Mouse (Mus musculus) layer of hippocampus, adult 11-12 months (tissue): Measurements from ENCODE around the gene Gm48552.
A peak's percentile ranks its signal among the peaks of the same experiment; 100 is the strongest.

ENCODE experiments used
- DNase-seq: peaks from one replicate; pipeline ENCODE4 v3.0.0; 2022; ENCODE audit warnings: low spot score

The Gm48552 gene

DNA sequence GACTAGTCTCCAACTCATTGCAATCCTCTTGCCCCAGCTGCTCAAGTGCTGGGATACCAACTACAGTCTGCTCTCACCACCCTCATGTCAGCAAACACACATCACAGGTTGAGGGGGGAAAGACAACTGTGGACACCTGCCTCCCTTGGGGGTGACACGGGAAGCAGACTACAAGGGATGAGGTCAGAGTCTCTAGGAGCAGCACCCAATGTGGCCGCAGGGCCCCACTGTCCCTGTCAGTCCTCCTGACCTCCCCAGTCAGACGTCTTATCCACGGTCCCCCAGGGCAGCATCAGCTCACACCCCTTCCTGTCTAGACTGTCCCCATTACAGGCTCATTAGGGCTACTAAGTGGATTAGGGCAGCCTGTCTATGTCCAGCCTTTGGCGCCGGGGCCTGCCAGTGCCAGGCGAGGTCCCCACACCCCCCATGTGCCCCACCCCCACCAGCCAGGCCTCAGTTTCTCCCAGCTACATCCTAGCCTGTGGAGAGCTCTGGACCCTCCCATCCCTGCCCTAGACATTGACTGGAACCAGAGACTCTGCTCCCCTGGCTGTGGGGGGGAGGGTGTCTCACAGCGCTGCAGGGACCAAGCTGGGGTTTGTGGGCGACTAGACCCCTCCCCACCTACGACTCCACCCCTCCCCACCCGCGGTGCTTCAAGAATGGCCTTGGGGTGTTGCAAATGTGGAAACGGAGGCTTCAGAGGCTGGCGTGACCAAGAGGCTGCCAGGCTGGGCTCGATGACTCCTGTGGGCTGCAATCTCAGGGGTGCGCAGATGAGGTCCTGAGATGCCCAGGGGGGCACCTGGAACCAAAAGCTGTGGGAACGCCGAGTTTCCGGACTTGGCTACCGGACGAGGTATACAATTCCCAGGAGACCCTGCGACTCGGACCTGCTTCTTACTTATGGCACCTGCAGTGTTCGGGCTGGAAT lies 18.0 kb downstream of the Gm48552 start:
- no peak for DNase-seq

DNA sequence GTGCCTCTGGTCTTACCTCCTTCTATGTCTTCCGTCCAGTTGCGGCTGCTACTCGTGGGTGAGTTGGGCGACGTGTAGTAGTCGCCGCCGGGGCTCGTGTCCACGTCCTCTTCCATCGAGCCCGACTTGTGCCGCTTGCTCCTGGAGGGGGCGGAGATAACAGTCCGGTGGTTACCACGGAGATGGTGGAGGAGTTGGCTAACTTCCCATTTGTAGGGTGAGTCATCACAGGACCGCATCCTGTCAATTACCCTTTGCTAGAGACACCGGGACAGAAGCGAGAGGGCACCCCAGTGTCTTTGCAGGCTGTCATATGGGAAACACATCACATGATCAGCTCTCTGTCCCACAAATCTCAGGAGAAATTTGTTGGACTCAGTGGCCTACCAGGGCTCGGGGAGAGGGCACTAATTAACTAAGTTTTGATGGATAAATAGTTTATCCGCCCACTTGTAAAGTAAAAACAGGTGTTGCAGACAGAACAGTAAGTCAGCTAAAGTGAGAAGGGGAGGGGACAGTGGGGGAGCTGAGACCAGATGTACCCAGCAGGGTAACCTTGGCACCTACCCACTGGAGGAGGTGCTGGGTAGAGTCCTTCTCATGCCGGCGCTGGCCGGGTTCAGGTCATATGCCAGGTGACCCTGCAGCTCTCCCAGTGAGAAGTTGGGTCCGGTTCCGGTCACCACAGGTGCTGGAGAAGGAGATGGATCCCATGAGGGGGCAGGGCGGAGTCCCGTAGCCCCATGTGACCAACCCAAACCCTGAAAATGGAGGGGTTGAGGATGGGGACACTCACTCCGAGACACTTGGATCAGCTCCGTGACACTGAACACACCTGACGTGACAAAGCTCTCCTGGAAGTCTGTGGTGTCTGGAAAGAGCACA lies 19.0 kb downstream of the Gm48552 start:
- DNase-seq, result peak; percentile 82

DNA sequence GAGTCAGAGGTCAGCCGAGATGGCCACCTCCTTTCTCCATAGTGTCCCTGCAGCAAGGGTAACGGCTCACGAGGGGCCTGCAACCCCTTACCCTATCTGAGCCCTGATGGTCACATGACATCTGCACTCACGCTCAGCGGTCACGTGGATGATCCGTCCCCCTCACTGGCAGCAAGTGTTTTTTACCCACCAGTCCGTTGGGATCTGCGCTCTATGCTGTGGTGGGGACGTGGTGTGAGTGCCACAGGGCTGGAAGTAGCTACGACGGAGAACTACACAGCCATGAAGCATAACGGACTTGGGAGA lies 19.6 kb downstream of the Gm48552 start:
- no peak for DNase-seq

DNA sequence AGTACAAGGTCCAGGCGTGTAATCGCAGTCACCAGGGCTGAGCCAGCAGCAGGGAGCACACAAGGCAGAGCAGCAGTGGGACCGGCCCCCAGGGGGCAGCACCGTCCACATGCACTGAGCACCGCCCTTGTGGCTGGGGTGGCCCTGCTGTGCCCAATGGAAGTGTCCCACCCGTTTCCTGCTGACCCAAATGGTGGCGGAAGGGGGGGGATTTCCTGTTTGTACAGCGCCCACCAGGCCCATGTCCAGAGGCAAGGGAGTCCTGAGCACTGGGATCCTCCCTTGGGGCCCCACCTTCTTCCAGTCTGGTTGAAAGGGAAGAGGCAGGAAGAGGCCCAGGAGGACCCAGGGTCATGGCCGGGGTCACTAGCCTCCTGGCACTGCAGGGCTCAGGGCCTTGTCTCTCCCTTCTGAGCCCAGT lies 20.1 kb downstream of the Gm48552 start:
- peak; percentile 83 for DNase-seq

DNA sequence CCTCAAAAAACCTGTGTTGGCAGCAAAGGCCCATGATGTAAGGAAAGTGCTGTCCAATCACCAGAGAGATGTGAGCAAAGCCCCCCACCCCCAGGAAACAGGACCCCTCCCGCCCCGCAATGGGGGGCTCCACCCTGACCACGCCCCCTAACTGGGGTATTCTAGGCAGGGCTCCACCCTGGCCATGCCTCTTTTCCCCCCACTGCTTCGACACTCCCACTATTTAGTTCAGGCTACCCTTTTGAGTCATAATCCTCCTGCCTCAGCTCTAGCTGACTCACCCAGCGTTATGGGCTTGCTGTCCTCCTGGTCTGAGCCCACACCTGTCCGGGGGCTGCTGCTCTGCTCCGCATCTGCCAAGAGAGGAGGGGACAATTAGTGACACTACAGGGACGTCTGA lies 20.5 kb downstream of the Gm48552 start:
- no peak for DNase-seq

DNA sequence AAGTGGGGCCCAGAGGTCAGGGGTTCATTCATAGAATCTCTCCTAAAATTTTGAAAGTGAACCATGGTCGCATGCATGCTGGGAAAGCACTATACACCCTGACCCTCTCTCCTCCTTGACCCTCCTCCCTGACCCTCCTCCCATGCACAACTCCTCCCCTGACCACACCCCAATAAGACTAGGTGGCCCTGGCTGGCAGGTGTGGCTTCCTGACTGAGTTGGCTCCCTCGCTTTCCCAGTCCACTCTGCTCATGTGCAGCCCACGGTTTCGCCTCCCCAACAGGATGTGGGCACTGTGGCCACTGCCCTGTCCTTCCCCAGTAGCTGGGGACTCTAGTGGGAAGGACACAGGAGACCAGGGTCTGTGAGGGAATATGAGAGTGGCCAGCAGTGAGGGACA lies 21.5 kb downstream of the Gm48552 start:
- no peak for DNase-seq

DNA sequence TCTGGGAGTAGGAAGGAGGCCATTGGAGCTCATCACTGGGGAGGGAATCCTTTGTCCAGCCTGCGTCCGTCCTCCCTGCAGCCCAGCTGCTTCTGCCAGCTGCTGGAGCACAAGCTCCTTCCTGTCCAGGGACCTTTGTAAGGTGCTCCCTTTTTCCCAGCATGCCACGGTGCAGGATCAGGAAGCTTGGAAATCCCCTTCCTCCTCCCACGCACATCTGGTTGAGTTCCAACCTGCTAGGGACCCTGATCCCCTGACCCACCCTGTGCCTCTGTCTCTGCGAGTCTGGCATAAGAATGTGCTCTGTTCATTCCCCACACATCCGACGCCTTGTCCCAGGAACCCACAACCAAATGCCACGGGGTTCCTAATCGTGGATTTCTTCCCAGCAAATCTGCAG lies 22.2 kb downstream of the Gm48552 start:
- DNase-seq, result no peak

DNA sequence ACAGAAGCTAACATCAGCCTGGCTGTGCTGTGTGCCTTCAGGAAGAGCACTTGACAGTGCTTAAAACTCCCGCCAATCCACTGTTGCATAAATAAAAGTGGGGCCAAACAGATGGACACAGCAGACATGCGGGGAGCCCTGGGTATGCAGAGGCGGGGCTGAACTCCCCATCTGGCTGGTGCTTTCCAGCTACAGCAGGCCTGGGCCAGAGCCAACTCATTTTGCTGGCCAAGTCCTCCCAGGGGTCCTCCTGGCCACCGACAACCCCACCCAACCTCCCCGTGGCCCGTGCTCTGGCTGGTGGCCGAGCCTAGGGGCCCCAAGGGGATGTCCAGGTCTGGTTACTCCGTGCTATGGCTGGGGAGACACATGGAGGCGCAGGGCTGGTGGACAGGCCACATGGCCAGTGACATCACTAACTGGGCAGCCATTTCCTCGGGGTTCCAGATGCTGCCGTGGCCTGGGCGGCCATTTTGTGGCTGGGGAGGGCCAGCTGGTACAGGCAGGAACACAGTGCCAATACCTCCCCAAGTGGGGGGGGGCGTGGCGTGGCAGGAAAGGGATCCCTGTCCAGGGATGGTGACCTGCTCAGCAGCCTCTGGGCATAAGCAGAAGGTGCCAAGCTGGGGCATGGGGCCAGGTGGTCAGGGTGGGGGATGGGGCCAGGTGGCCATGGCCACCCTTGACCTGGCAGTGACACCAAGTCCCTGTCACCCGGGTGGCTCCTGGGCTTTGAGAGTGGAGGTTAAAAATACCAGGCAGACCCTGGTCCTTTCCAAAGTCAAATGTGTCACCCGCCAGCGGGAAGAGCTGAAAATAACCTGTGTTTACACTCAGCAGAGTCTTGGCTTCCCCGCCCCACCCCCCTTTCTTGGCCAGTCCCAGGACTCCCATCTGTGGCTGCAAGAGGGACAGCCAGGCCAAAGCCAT lies 22.9 kb downstream of the Gm48552 start:
- peak; percentile 80 for DNase-seq

DNA sequence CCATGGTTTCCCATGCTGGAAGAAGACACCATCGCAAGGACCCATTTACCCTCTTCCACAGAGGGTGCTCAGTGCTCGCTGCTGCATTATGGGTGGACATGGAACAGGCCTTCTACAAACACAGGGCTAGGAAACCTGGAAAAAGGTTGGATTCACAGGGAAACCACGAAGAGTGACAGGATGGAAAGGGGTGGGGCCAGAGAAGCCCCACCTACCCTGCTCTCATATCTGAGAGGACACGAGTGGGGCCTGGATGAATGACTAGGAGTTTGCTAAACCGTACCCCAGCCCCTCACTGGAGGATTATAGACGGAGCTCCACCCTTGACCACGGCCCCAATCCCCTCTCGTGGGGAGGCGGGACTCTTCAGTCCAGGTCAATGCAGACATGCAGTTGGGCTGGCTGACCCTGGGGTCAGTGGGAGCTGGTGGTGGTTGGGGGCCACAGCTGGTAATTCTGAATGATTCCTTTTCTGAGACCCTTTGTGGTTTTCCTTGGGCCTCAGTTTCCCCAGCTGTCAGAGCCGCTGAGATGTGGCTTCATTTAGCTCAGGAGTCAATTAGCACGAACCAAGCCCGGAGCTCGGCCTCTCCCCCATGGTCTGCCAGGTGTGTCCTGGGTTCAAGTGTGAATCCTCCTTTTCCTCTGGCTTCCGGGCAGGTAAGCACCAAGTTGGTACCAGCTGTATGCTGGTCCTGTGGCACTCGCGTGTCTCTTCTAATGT lies 23.9 kb downstream of the Gm48552 start:
- DNase-seq, result no peak

DNA sequence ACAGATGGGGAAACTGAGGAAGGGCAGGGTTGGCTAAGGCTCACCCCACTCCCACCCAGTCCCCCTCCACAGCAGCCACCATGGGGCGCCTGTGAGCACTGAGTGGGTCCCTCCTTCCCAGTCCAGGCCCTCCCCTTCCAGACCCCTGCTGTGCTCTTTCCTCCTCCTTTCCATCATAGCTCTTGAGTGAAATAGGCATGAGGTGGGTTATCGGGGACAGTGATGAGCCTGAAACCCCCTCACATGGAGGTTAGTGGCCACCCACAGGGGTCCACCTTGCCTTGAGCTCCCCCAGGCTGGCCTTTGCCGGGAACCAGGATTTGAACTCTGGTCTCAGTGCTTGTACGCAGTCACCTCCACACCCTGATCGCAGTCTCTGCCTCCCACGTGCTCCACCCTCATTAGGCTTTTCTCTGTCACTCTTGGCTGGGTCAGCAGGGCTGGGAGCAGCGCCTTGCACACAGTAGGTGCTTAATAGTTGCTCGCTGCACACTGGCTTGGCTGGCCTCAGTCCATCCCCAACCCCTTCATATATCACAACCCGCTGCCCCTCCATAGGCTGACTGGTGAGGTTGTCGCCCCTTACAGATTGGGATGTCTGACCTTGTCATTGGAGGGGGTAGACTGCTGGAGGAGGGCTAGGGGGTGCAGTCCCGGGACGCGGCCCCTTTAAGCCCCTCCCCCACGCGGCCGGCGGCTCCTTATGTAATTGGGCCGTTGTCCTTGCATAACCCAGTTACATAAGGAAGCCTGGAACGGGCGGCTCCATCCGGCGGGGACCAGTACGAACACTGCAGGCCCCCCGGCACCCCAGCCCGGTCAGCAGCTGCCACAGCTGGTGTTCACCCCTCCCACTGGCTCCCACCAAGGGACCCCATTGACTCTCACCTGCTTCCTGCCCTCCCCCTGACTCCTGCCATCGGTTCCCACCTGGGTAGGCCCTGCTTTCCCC lies 24.8 kb downstream of the Gm48552 start:
- peak; percentile 88 for DNase-seq

DNA sequence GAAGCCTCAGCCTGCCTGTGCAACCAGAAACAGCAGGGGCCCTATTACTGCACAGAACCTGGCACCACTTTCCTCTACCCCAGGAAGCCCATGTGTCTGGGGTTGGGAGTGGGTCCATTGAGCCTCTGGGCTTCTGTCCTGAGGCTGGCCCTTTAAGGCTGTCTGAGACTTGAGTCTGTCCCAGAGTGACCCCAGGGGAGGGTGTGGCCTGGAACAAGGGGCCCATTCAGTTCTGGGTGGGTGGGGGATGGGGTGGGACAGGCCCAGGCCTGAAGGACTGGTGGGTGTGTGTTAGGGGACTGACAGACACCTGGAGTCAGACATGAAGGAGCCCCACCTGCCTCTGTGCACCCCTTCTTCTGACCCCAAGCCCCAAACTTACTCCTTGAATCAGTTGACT lies 25.9 kb downstream of the Gm48552 start:
- DNase-seq, result no peak

DNA sequence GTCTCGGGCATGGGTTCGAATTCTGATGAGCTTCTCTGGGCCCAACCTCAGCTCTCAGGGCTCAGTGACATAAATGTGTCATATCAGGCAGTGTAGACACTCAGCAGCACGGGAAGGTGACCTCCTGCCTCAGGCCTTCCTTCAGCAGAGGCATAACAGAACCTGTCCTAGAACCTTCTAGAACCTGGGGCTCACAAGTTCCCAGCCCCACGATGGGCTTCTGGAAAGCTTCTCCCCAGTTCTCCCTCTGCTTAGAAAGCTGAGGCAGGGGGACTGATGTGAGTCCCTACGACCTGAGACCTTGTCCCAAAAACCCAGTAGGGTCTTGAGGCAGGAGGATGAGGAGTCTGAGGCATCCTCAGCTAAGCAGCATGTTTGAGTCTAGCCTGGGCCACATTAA lies 26.3 kb downstream of the Gm48552 start:
- DNase-seq, result no peak

DNA sequence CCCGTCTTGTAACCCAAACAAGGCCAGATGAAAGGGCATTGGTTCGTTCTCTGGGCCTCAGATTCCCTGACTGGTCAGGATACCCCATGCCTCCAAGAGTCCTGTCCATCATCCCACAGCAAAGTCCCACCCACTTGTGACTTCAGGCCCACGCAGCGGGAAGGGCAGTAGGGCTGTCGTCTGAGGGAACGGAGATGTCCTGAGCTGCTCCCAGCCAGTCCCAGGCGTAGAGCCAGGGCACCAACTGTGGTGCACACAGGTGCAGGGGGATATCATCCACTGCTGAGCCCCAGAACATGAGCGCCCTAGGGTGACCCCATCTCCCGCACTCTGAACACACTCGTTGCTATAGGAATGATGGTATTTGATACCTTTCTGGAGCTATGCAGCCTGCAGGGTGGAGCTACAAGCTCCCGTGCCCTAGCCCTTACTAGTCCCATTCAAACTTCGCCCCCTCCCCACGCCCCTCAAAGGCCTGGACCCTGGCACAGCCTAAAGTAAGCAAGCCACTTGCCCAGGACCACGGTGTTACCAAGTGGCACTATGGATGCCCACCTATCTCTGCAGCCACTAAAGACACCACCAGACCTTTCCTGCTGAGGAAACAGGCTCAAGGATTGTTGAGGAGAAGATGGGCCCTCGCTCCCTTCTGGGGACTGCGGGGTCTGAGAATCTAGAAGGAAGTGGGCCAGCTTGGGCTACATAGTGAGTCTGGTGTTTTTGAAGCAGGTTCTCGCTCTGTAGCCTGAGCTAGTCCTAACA lies 26.9 kb downstream of the Gm48552 start:
- DNase-seq, result no peak

DNA sequence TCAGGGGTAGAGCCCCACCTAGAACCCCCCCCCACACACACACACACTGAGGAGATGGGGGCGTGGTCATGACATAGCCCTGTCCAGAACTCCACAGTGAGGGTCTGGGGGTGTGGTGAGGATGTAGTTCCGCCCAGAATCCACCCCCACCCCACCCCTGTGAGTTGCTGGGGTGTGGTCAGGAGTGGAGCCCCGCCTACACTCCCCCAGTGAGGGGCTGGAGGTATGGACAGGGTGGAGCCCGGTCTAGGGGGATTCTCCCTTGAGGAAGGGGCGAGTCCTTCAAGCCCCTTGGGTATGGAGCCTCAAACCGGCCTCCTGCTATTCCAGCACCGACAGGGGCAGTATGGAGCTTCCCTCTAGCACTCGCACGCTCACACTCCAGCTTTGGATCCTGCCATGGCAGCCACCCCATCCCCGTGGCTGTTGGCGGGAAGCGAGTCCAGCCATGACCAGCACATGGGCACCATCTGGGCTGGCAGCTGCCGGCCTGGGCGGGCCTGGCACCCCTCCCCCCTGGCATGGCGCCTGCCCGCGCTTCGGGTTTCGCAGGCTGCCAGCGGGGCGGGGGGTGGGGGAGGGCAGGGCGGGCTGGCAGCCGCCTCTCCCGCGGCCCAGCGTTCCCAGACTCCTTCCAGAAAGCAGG lies 27.9 kb downstream of the Gm48552 start:
- DNase-seq, result peak; percentile 91

DNA sequence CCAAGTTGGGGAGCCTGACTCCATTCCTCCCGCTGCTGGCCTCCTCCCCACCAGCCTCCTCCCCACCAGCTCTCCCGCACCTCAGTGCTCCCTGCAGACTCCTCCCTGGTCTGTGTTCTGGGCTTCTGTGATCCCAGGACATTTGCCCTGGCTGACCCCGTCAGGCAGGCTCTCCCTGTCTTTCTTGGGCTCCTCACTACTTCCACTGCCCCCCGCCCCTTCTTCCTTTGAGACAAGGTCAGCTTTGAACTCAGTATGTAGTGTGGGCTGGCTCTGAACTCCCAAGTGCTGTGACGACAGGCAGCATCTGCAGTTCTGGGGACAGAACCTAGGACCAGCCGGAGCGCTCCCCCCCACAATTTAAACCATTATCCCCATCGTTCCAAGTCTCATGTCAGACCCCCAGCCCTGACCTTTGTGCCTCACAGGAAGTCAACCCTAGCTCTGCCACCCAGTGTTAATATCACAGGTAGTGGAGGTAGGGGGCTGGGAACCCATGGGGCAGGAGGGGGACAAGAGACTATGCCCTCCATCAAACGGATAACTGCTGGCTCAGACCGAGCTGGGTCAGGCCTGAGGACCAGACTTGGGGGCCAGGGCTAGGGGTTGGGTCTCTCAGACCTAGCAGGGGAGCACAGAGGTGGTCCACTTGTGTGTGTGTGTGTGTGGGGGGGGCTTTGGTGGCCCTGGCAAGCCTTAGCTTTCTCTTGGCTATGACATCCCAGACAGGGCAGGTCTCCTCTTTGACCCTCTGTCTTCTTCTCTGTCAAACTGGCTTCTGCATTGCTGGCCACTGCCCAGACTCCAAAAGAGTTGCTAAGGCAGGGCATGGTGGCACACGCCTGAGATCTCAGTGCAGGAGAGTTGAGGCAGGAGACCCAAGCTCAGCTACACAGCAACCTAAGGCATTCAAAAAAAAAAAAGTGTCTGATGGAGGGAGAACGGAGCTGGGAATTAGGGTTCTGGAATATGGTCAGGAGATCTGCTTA lies 28.7 kb downstream of the Gm48552 start:
- DNase-seq, result no peak

DNA sequence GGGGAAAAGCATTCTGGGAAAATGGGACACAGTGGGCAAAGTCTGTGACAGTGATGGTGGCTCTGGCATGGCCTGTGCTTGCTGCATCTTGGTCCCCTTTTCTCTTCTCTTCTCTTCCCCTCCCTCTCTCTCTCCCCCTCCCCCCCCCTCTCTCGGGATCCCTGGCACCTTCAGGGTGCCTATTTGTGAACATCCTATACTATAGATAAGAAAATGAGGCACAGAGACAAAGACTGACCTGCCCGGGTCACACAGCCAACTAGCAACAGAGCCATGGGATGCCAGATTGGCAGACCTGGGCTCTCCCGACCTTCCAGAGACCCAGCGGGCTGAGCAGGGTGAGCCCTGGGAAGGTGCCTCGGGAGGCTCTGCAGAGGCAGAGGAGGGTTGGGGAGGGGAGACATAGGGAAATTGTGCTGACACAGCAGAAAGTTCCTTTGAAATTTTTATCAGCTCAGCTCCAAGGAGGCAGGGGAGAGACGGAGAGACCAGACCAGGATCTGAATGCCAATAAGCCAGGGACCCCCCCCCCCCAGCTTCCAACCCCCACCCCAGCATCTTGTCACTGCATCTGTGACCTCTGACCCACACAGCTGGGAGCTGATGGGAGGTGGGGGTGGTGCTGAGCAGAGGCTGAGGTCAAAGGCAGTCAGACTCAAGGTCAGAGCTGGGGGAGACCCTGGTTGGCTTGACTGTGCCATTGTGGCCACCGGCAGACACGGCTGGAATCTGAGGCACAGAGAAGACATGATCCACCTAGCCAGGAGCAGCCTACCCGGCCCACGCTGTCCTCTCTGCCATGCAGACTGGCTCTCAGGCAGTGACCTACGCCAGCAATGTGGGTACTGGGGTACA lies 29.6 kb downstream of the Gm48552 start:
- no peak for DNase-seq
